Mouse (Mus musculus) testis, adult 2 months (tissue): ENCODE measurements around the gene Gtf3c5. TPM values are rescaled to one million over a fixed set of nuclear protein-coding genes. Genes with fewer than 3 reads are reported as not detected.

Experiments
- H3K27ac ChIP-seq: fragments of 200-500 bp; 2 replicates; pipeline ENCODE4 v1.5.1; 2012; ENCODE audit warnings: low read depth, low read length; ENCODE audit not compliant: control insufficient read depth, insufficient read depth
- H3K27me3 ChIP-seq: fragments of 200-500 bp; 2 replicates; pipeline ENCODE4 v1.6.1; 2012; ENCODE audit warnings: mild to moderate bottlenecking, low read length, moderate library complexity; ENCODE audit not compliant: control insufficient read depth, insufficient read depth
- H3K36me3 ChIP-seq: fragments of 200-500 bp; 2 replicates; pipeline ENCODE4 v1.6.1; 2012; ENCODE audit warnings: mild to moderate bottlenecking, low read length; ENCODE audit not compliant: control insufficient read depth, insufficient read depth
- H3K4me1 ChIP-seq: fragments of 200-500 bp; 2 replicates; pipeline ENCODE4 v1.6.1; 2012; ENCODE audit warnings: low read length; ENCODE audit not compliant: control insufficient read depth, insufficient read depth
- H3K4me3 ChIP-seq: fragments of 200-500 bp; 2 replicates; pipeline ENCODE4 v1.5.1; 2012; ENCODE audit warnings: low read depth, mild to moderate bottlenecking, low read length, moderate library complexity, mixed read lengths; ENCODE audit not compliant: control insufficient read depth
- CTCF ChIP-seq: fragments of 200-500 bp; IDR thresholded peaks from 2 replicates; pipeline ENCODE4 v1.5.1; 2012; ENCODE audit warnings: low read depth, mild to moderate bottlenecking, inconsistent platforms, low read length, moderate library complexity; ENCODE audit not compliant: control insufficient read depth, insufficient read depth, insufficient replicate concordance
- POLR2A ChIP-seq: fragments of 200-500 bp; IDR thresholded peaks from 2 replicates; pipeline ENCODE4 v1.6.1; 2012; ENCODE audit warnings: low read depth, mild to moderate bottlenecking, inconsistent platforms, low read length, moderate library complexity; ENCODE audit not compliant: control insufficient read depth
- polyA plus RNA-seq: library from polyadenylated mRNA; depleted of rRNA; stranded (reverse); fragments of >200 nt; gene quantifications from 2 replicates; pipeline ENCODE4 v1.2.3, GENCODE M21; 2012; rRNA removed

Gene Gtf3c5
- polyA plus RNA-seq, 1 experiment: 17.3 TPM

- TF ChIP-seq POLR2A: 0 out of 2 replicates have a peak, but pooled peaks have one; percentile 7
- TF ChIP-seq CTCF: peak; percentile 91
- peaks cover 25% of the 10 kb centered on the region for H3K4me1 ChIP-seq
- H3K36me3 ChIP-seq: peaks cover 2% of the 10 kb centered on the region; the same call in 1 of the 2 replicates
- H3K27ac ChIP-seq: no peak overlapping the region
- no peak overlapping the region for H3K4me3 ChIP-seq
- H3K27me3 ChIP-seq: no peaks in the 10 kb centered on the region
Observed at GRCm38 (mm10) chr2:28517206-28517909, 66.2 kb downstream of the Gtf3c5 start.

Other genes starting within 250 kb of the Gtf3c5 start
- gene Ppp1r26, start 137.0 kb downstream of the Gtf3c5 start, polyA plus RNA-seq: 11.9 and 13.0 TPM in 2 replicates
- gene 1700007K13Rik, start 117.4 kb downstream of the Gtf3c5 start, polyA plus RNA-seq: 49.9 and 54.6 TPM in 2 replicates
- gene Mrps2, start 115.7 kb downstream of the Gtf3c5 start, polyA plus RNA-seq: 22.1 and 24.9 TPM in 2 replicates
- gene Gbgt1, start 86.9 kb downstream of the Gtf3c5 start, polyA plus RNA-seq: 3.1 and 4.5 TPM in 2 replicates
- gene Gm10134, start 77.7 kb downstream of the Gtf3c5 start, polyA plus RNA-seq: 0.47 and 0.78 TPM in 2 replicates
- 147 and 169 TPM in 2 replicates for gene Ralgds, start 70.6 kb downstream of the Gtf3c5 start, polyA plus RNA-seq
- 0.24 and 0.47 TPM in 2 replicates for gene Cel, start 20.3 kb downstream of the Gtf3c5 start, polyA plus RNA-seq
- 1.0 and 1.3 TPM in 2 replicates for gene Gfi1b, start 38.2 kb upstream of the Gtf3c5 start, polyA plus RNA-seq
- 20.3 and 21.6 TPM in 2 replicates for gene Tsc1, start 57.5 kb upstream of the Gtf3c5 start, polyA plus RNA-seq
- gene Spaca9, start 116.0 kb upstream of the Gtf3c5 start, polyA plus RNA-seq: 1,393 and 1,506 TPM in 2 replicates
- 294 and 299 TPM in 2 replicates for gene Ak8, start 116.4 kb upstream of the Gtf3c5 start, polyA plus RNA-seq